Mouse (Mus musculus) lung, adult 10 weeks (tissue): Measurements from ENCODE around the gene Hcls1. TPM values are rescaled to one million over a fixed set of nuclear protein-coding genes. Genes with fewer than 3 reads are reported as not detected.

ENCODE experiments used
- polyA plus RNA-seq: library from polyadenylated mRNA; stranded (reverse); fragments of 350-450 nt; fragmentation: Illumina TruSeq; extraction: RNeasy Lipid Tissue Mini Kit (QIAGEN cat#74804); gene quantifications from one replicate; pipeline ENCODE4 v1.2.3, GENCODE M21; 2014; ENCODE audit warnings: low read depth, low replicate concordance; ENCODE audit not compliant: insufficient read depth

The Hcls1 gene
- polyA plus RNA-seq, result 31.6 TPM

DNA sequence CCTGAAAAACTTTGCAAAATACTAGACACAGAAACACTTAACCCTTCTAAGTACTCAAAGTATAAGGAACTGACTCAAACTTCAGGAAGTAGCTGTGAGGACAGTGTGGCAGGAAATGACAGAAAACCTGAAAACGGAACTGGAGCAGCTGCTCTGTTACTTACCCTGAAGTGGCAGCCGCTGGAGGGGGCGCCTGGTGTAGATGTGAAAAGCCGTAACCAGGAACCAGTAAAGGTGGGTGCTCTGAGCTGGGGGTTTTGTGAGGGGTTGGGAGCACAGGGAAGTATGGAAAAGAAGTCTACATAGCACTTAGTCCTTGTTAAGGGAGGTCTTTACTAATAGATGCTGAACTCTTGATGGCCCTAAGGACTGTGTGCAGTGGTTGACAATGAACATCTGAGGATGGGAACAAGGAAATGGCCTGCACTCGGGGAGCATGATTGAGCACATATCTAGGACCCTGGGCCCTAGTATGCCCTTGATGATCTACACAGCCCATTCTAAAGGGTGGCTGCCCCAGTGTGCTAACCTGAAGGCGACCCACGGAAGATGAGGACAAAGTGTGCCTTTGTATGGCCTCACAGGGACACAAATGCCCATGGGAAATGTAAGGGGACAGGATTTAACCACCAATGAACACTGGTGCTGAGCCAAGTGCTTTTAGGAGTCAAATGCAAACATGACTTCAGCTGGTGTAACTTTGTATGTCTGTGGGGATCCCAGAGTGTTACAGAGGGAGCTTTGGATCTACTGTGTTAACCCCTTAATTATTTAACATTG lies at the start of gene Hcls1:
TSS of gene Hcls1 (plus strand) at position 143 of the 780 bp plus-strand sequence.

DNA sequence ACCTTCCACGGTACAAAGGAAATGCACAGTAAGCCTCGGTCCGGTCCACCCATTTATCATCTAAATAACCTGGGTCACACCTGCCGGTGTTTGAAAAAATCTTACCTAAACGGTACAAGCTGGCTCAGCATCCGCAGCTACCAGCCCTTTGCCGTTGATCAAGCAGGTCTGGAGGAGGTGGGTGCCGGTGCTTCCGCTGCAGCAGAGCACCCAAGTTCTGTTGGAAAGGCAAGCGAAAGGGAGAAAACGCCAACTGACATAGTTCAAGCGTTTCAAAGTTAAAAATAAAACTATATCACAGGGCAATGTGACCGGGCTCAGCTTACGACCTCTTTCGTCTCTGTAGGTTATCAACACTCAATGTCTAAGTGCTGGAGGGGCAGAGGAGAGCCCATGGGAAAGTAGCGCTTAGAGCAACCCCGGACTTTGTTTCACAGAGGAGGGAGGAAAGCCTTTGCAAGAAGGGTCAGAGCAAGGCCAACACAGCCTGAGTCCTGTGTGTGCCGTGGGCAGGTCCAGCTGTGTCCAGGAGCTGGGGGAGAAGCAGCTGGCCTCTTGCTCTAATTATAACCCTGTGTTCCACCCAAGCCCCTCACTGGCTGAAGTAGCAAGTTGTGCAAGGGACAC lies 55.3 kb downstream of the Hcls1 start, which contains the start of gene Fbxo40:
TSS of gene Fbxo40 (minus strand) at position 469 of the 627 bp plus-strand sequence.

GRCm38 (mm10) chr16:37011061-37011921 lies 76.5 kb downstream of the Hcls1 start, which contains the start of gene Polq:
TSS of gene Polq (plus strand) at chr16:37011786.

Other genes with a start within 250 kb of the Hcls1 start
- gene Ildr1, start 241.0 kb upstream of the Hcls1 start, polyA plus RNA-seq, result 4.8 TPM
- 28.6 TPM for gene Slc15a2, start 150.0 kb upstream of the Hcls1 start, polyA plus RNA-seq
- gene Iqcb1, start 106.6 kb upstream of the Hcls1 start, polyA plus RNA-seq, result 11.3 TPM
- 1.8 TPM for gene Eaf2, start 60.0 kb upstream of the Hcls1 start, polyA plus RNA-seq
- 13.9 TPM for gene Golgb1, start 59.8 kb upstream of the Hcls1 start, polyA plus RNA-seq
- gene Fbxo40, start 55.5 kb downstream of the Hcls1 start, polyA plus RNA-seq, result 0.91 TPM
- 0.23 TPM for gene Polq, start 76.8 kb downstream of the Hcls1 start, polyA plus RNA-seq